Mouse (Mus musculus) ES-E14 (cell line): ENCODE measurements around the gene Zfhx3. TPM values are rescaled to one million over a fixed set of nuclear protein-coding genes. Genes with fewer than 3 reads are reported as not detected.

Source experiments
- DNase-seq: peaks from one replicate; pipeline ENCODE4 v3.0.0-alpha.2; 2013; ENCODE audit warnings: low read depth, low spot score
- H3K27ac ChIP-seq: 2 replicates; pipeline ENCODE4 v1.5.1; 2012; ENCODE audit warnings: low read depth, mild to moderate bottlenecking, low read length, moderate library complexity, mixed read lengths; ENCODE audit not compliant: poor library complexity, insufficient read depth, severe bottlenecking
- H3K36me3 ChIP-seq: 2 replicates; pipeline ENCODE4 v1.6.1; 2012; ENCODE audit warnings: mild to moderate bottlenecking, low read length, moderate library complexity, mixed read lengths; ENCODE audit not compliant: control insufficient read depth, poor library complexity, insufficient read depth, severe bottlenecking
- H3K4me1 ChIP-seq, 2 experiments: fragments of 150-350 bp in 1 of 2; sonication (generic) in 1 of 2; 2 replicates each; pipeline ENCODE4 v1.6.1; 2012; ENCODE audit warnings: low read length in 2 of 2, mild to moderate bottlenecking in 1 of 2, mixed read lengths in 1 of 2; ENCODE audit not compliant: control insufficient read depth in 2 of 2, insufficient read depth in 2 of 2, poor library complexity in 1 of 2
- H3K4me3 ChIP-seq, 2 experiments: fragments of 150-350 bp in 1 of 2; sonication (generic) in 1 of 2; 2 replicates each; pipeline ENCODE4 v1.5.1; 2012; ENCODE audit warnings: low read length in 2 of 2, low read depth in 1 of 2, mild to moderate bottlenecking in 1 of 2, mixed read lengths in 1 of 2; ENCODE audit not compliant: insufficient read depth in 1 of 2, poor library complexity in 1 of 2, severe bottlenecking in 1 of 2
- H3K9ac ChIP-seq: 2 replicates; pipeline ENCODE4 v1.6.1; 2012; ENCODE audit warnings: low read depth, mild to moderate bottlenecking, low read length, mixed read lengths; ENCODE audit not compliant: poor library complexity, insufficient read depth, severe bottlenecking
- H3K9me3 ChIP-seq: fragments of 150-350 bp; sonication (generic); 2 replicates; pipeline ENCODE4 v1.6.1; 2012; ENCODE audit warnings: low read depth, mild to moderate bottlenecking, low read length; ENCODE audit not compliant: control insufficient read depth, insufficient read depth
- CHD2 ChIP-seq: IDR thresholded peaks from 2 replicates; pipeline ENCODE4 v1.6.1; 2014; ENCODE audit warnings: mild to moderate bottlenecking, low read depth, low read length, inconsistent platforms
- HCFC1 ChIP-seq: IDR thresholded peaks from 2 replicates; pipeline ENCODE4 v1.6.1; 2012; ENCODE audit warnings: low read length, inconsistent platforms, borderline replicate concordance; ENCODE audit not compliant: insufficient read depth
- MAFK ChIP-seq: IDR thresholded peaks from 2 replicates; pipeline ENCODE4 v1.6.1; 2014; ENCODE audit warnings: mild to moderate bottlenecking, low read depth, low read length, inconsistent platforms; ENCODE audit not compliant: insufficient read depth
- ZC3H11A ChIP-seq: IDR thresholded peaks from 2 replicates; pipeline ENCODE4 v1.6.1; 2012; ENCODE audit warnings: low read depth, mild to moderate bottlenecking, inconsistent platforms, low read length, borderline replicate concordance
- ZNF384 ChIP-seq: IDR thresholded peaks from 2 replicates; pipeline ENCODE4 v1.6.1; 2012; ENCODE audit warnings: low read depth, low read length, inconsistent platforms
- in situ Hi-C, 2 experiments: fragments of 600-800 bp; cut with MboI; formaldehyde crosslinking; loops; one replicate each; pipeline ENCODE4 v1.15.1; 2025; ENCODE audit warnings: low sequenced_read_pairs in 2 of 2, inconsistent platforms in 1 of 2; ENCODE audit not compliant: unreplicated experiment in 2 of 2
- total RNA-seq: library from RNA; depleted of rRNA; stranded (reverse); fragments of 300-350 nt; gene quantifications from 2 replicates; pipeline ENCODE4 v1.2.3, GENCODE M21; 2012

Gene Zfhx3
- total RNA-seq, 1 experiment, result 8.8 TPM

- H3K27ac ChIP-seq, result no peak overlapping the region
- H3K9ac ChIP-seq, result no peak overlapping the region
- H3K4me1 ChIP-seq, result no peaks in the 10 kb centered on the region
- H3K4me3 ChIP-seq, result no peak overlapping the region
- DNase-seq, result no peak
- in situ Hi-C loops, result no loop called here
- TF ChIP-seq HCFC1 (no peak), CHD2 (no peak)
- H3K9me3 ChIP-seq, result no peaks in the 10 kb centered on the region
- H3K36me3 ChIP-seq, result no peaks in the 10 kb centered on the region
Measured at GRCm38 (mm10) chr8:108583867-108584661, 641.6 kb downstream of the Zfhx3 start.

- no peak overlapping the region for H3K9ac ChIP-seq
- no peaks in the 10 kb centered on the region for H3K36me3 ChIP-seq
- no peak for DNase-seq
- no peaks in the 10 kb centered on the region for H3K4me1 ChIP-seq
- no peaks in the 10 kb centered on the region for H3K9me3 ChIP-seq
- in situ Hi-C loops, result no loop called here
- no peak overlapping the region for H3K27ac ChIP-seq
- TF ChIP-seq CHD2 (no peak), MAFK (no peak), ZNF384 (no peak), HCFC1 (no peak), ZC3H11A (no peak)
- H3K4me3 ChIP-seq, result no peak overlapping the region
Measured at GRCm38 (mm10) chr8:108584662-108584978, 642.2 kb downstream of the Zfhx3 start.

DNA sequence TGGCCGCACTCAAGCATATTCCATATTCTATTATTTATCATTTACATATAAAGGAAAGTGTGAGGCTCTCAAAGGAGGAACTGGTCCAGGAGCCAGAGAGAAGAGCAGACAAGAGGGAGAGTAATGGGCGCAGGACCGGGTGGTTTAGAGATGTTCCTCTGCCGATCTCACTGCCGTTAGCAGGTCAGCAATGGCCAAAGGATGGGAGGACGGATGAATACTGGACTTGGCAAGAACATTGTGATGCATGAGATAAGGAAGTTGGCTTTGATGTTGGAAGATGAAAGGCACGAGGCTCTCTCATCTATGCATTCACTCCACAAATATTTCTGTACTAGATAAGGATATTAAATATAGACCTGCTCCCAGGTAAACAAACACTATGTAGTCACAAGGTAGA is 648.6 kb downstream of the Zfhx3 start:
- in situ Hi-C loops, result no loop called here
- 0 out of 2 replicates have a peak, but pooled peaks cover 2% of the 10 kb centered on the region for H3K9me3 ChIP-seq
- no peaks in the 10 kb centered on the region for H3K36me3 ChIP-seq
- H3K9ac ChIP-seq, result no peak overlapping the region
- DNase-seq, result no peak
- no peak overlapping the region for H3K4me3 ChIP-seq
- H3K27ac ChIP-seq, result no peak overlapping the region
- H3K4me1 ChIP-seq, result no peaks in the 10 kb centered on the region
- no peak for TF ChIP-seq CHD2
- no peak for TF ChIP-seq MAFK
- TF ChIP-seq HCFC1, result no peak
- TF ChIP-seq ZNF384, result no peak
- no peak for TF ChIP-seq ZC3H11A

DNA sequence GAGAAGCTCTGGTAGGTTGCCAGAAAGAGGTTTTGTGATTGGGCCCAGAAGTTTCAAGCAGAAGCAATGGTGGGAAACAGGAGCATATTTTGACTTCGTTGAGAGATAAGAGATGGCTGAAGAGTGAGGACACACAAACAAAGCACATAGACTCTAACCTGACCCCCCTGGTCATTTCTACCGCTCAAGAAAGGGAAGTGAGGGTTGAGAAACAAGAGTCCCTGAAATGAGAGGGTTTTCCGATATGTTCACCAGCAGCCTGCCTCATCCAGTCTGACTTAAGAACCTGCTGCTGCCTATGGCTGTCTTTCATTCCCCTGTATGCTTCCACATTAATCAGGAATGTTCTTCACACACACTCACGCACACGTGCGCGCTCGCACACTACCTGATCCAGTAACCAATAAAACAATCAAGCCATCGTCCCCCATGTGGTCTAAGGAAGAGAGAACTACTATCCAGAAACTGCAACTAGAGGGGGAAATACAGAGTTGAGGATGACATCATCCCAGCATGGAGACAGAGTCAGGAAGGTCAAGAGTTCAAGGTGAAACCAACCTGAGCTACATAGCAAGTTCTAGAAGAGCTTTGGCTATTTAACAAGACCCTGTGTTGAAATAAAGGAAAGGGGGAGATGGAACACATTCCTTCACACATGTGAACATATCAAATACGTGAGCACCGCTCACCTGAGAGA is 649.7 kb downstream of the Zfhx3 start:
- in situ Hi-C loops, result no loop called here
- Histone ChIP-seq H3K36me3 (no peaks in the 10 kb centered on the region), H3K9me3 (0 out of 2 replicates have a peak, but pooled peaks cover 2% of the 10 kb centered on the region), H3K27ac (no peak overlapping the region), H3K4me1 (no peaks in the 10 kb centered on the region), H3K4me3 (no peak overlapping the region), H3K9ac (no peak overlapping the region)
- DNase-seq, result no peak
- TF ChIP-seq CHD2 (no peak), HCFC1 (no peak)
